Mouse (Mus musculus) cerebellum, adult 2 months (tissue): ENCODE data around the gene Cyp2w1. TPM values are rescaled to one million over a fixed set of nuclear protein-coding genes. Genes with fewer than 3 reads are reported as not detected.

Experiments
- DNase-seq, 2 experiments: peaks; one replicate each; pipeline ENCODE4 v3.0.0; 2021
- H3K27ac ChIP-seq: fragments of 200-500 bp; 2 replicates; pipeline ENCODE4 v1.5.1; 2012; ENCODE audit warnings: low read length, control low read depth, inconsistent platforms; ENCODE audit not compliant: insufficient read depth
- H3K27me3 ChIP-seq: fragments of 200-500 bp; 2 replicates; pipeline ENCODE4 v1.6.1; 2012; ENCODE audit warnings: inconsistent platforms, mild to moderate bottlenecking, low read length, moderate library complexity; ENCODE audit not compliant: control insufficient read depth, insufficient read depth
- H3K4me1 ChIP-seq: fragments of 200-500 bp; 2 replicates; pipeline ENCODE4 v1.6.1; 2011; ENCODE audit warnings: low read length; ENCODE audit not compliant: control insufficient read depth, insufficient read depth
- H3K4me3 ChIP-seq: fragments of 200-500 bp; replicated peaks from 2 replicates; pipeline ENCODE3; 2011; ENCODE audit warnings: mild to moderate bottlenecking, low read depth, low read length, control low read depth; ENCODE audit not compliant: insufficient read depth
- CTCF ChIP-seq: fragments of 200-500 bp; IDR thresholded peaks from 2 replicates; pipeline ENCODE4 v1.5.1; 2011; ENCODE audit warnings: low read depth, mild to moderate bottlenecking, control low read depth, low read length, moderate library complexity, borderline replicate concordance; ENCODE audit not compliant: insufficient read depth
- POLR2A ChIP-seq: fragments of 200-500 bp; IDR thresholded peaks from 2 replicates; pipeline ENCODE4 v1.6.1; 2011; ENCODE audit warnings: low read length, control low read depth, borderline replicate concordance; ENCODE audit not compliant: insufficient read depth
- WGBS: fragments of 180-500 bp; shearing (Covaris S2); methylation state at CpG from one replicate; pipeline ENCODE4 v1.1.7; 2018; 5-methylcytosine and 5-hydroxymethylcytosine counted together
- polyA plus RNA-seq: library from polyadenylated mRNA; depleted of rRNA; stranded (reverse); fragments of >200 nt; gene quantifications from 2 replicates; pipeline ENCODE4 v1.2.3, GENCODE M21; 2012

Cyp2w1 gene
- polyA plus RNA-seq, 1 experiment, result not detected

GRCm38 (mm10) chr5:139368638-139369320, 16.4 kb downstream of the Cyp2w1 start:
- no peak overlapping the region for H3K27ac ChIP-seq
- no peaks in the 10 kb centered on the region for H3K27me3 ChIP-seq
- no peak for DNase-seq
- H3K4me1 ChIP-seq, result peaks cover 20% of the 10 kb centered on the region
- no peak overlapping the region for H3K4me3 ChIP-seq
- TF ChIP-seq POLR2A (no peak), CTCF (no peak)
- 58% methylated on average over 11 of the region's 11 CpGs for WGBS

- H3K27ac ChIP-seq, result no peak overlapping the region
- TF ChIP-seq POLR2A, result no peak
- TF ChIP-seq CTCF, result no peak
- H3K4me1 ChIP-seq, result peaks cover 7% of the 10 kb centered on the region
- no peak overlapping the region for H3K4me3 ChIP-seq
- no peaks in the 10 kb centered on the region for H3K27me3 ChIP-seq
- DNase-seq, result no peak
- 85% methylated on average over 6 of the region's 6 CpGs for WGBS
Observed at GRCm38 (mm10) chr5:139370336-139370735, 17.9 kb downstream of the Cyp2w1 start.

- DNase-seq, result no peak
- Histone ChIP-seq H3K27ac (no peak overlapping the region), H3K27me3 (no peaks in the 10 kb centered on the region), H3K4me3 (no peak overlapping the region), H3K4me1 (peaks cover 6% of the 10 kb centered on the region)
- TF ChIP-seq POLR2A, result no peak
- TF ChIP-seq CTCF, result no peak
- WGBS, result 69% methylated on average over 5 of the region's 5 CpGs
Observed at GRCm38 (mm10) chr5:139371118-139371517, 18.7 kb downstream of the Cyp2w1 start.

- WGBS, result 2% methylated on average over 39 of the region's 39 CpGs
- peaks cover 6% of the 10 kb centered on the region for H3K4me1 ChIP-seq
Observed at GRCm38 (mm10) chr5:139371631-139372401, 19.4 kb downstream of the Cyp2w1 start.

GRCm38 (mm10) chr5:139373126-139373525, 20.7 kb downstream of the Cyp2w1 start:
- Histone ChIP-seq H3K4me1 (peaks cover 6% of the 10 kb centered on the region), H3K27ac (no peak overlapping the region)

More at GRCm38 (mm10) chr5:139371631-139372401, 19.4 kb downstream of the Cyp2w1 start:
- Histone ChIP-seq H3K27ac (peak overlapping the region; percentile 90), H3K4me3 (peak overlapping the region; percentile 85), H3K27me3 (no peaks in the 10 kb centered on the region)
- peak; percentile 84 for DNase-seq
- peak; percentile 84 for TF ChIP-seq POLR2A
- TF ChIP-seq CTCF, result no peak

GRCm38 (mm10) chr5:139373889-139374444, 21.6 kb downstream of the Cyp2w1 start:
- no peak overlapping the region for H3K4me3 ChIP-seq
- 87% methylated on average over 6 of the region's 6 CpGs for WGBS
- TF ChIP-seq CTCF, result no peak
- TF ChIP-seq POLR2A, result no peak
- no peaks in the 10 kb centered on the region for H3K27me3 ChIP-seq
- H3K27ac ChIP-seq, result no peak overlapping the region
- DNase-seq, result no peak
- H3K4me1 ChIP-seq, result peaks cover under 1% of the 10 kb centered on the region

More at GRCm38 (mm10) chr5:139373126-139373525, 20.7 kb downstream of the Cyp2w1 start:
- DNase-seq, result no peak
- Histone ChIP-seq H3K4me3 (no peak overlapping the region), H3K27me3 (no peaks in the 10 kb centered on the region)
- TF ChIP-seq CTCF, result no peak
- no peak for TF ChIP-seq POLR2A
- 94% methylated on average over 3 of the region's 3 CpGs for WGBS

GRCm38 (mm10) chr5:139374841-139375240, 22.4 kb downstream of the Cyp2w1 start:
- H3K27me3 ChIP-seq, result no peaks in the 10 kb centered on the region
- H3K4me3 ChIP-seq, result no peak overlapping the region
- WGBS, result 97% methylated on average over 2 of the region's 2 CpGs
- no peaks in the 10 kb centered on the region; the same call in 1 of the 2 replicates for H3K4me1 ChIP-seq
- no peak overlapping the region for H3K27ac ChIP-seq
- no peak for DNase-seq
- TF ChIP-seq CTCF (no peak), POLR2A (no peak)
